Mouse (Mus musculus): Measurements from ENCODE around the gene Wdr47. TPM values are rescaled to one million over a fixed set of nuclear protein-coding genes. Genes with fewer than 3 reads are reported as not detected.

The Wdr47 gene
- total and polyA plus RNA-seq, 3 experiments: 2.5 to 3.8 TPM; not detected in 1

DNA sequence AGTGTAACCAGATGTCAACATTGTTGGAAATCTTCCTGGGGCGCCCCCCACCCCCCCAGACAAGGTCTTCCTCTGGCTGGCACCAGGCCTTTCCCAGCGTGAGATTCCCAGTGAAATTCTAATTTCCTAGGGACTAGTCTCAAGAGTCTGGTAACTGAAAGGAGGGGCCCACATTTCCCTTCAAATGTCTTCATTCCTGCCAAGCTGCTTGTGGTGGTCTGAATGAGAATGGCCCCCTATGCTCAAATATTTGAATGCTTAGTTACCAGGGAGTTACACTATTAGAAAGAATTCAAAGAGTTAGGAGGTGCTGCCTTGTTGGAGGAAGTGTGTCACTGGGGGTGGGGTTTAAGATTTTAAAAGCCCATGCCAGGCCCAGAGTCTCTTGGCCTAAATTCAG is 2.6 kb upstream of the Wdr47 start:
- H3K27ac ChIP-seq (ENCODE audit: control insufficient read depth, low read depth, low read length): no peak overlapping the region
- H3K4me1 ChIP-seq (ENCODE audit: control insufficient read depth in 1 of 2, insufficient read depth in 2 of 2, low read length in 2 of 2): peaks cover 4 to 13% of the 10 kb centered on the region in 2 experiments; a peak in 2 of 4 replicates
- H3K9ac ChIP-seq (ENCODE audit: control insufficient read depth, low read depth, low read length, poor library complexity, severe bottlenecking): no peak overlapping the region
- peak; percentile 34 for DNase-seq (ENCODE audit: low read depth, low spot score)
- H3K79me2 ChIP-seq (ENCODE audit: control insufficient read depth, insufficient read depth, low read length, poor library complexity): peaks cover 2% of the 10 kb centered on the region; the same call in 1 of the 2 replicates
- no peaks in the 10 kb centered on the region for H3K9me3 ChIP-seq (replicated peaks; ENCODE audit: insufficient read depth, low read length)
- no peak overlapping the region for H3K4me3 ChIP-seq (ENCODE audit: control insufficient read depth in 1 of 2, insufficient read depth in 1 of 2, low read depth in 2 of 2, low read length in 2 of 2)
- peaks cover 0 to 6% of the 10 kb centered on the region in 2 experiments; a peak in 2 of 4 replicates for H3K36me3 ChIP-seq (ENCODE audit: control insufficient read depth in 1 of 2, insufficient read depth in 2 of 2, low read length in 2 of 2)
- TF ChIP-seq MAFK (IDR thresholded peaks at IDR 0.05; ENCODE audit: borderline replicate concordance, low read depth, low read length) (no peak), GATA1 (IDR thresholded peaks at IDR 0.05; ENCODE audit: low read depth, low read length) (no peak), USF2 (IDR thresholded peaks at IDR 0.05; ENCODE audit: borderline replicate concordance in 1 of 2, insufficient read depth in 1 of 2, low read depth in 1 of 2, low read length in 2 of 2) (no peak), UBTF (IDR thresholded peaks at IDR 0.05; ENCODE audit: borderline replicate concordance, insufficient read depth, low read depth, low read length) (no peak), GABPA (IDR thresholded peaks at IDR 0.05; ENCODE audit: low read depth, low read length) (no peak), MAZ (IDR thresholded peaks at IDR 0.05; ENCODE audit: low read depth, low read length) (no peak), MYC (IDR thresholded peaks at IDR 0.05; ENCODE audit: low read depth, low read length) (no peak), BHLHE40 (IDR thresholded peaks at IDR 0.05; ENCODE audit: borderline replicate concordance, low read depth, low read length) (no peak), ZMIZ1 (IDR thresholded peaks at IDR 0.05; ENCODE audit: low read depth, low read length) (no peak), USF1 (IDR thresholded peaks at IDR 0.05; ENCODE audit: low read depth, low read length) (no peak), HCFC1 (IDR thresholded peaks at IDR 0.05; ENCODE audit: low read depth, low read length) (no peak), ELF1 (IDR thresholded peaks at IDR 0.05; ENCODE audit: low read depth, low read length) (no peak)
- H3K27me3 ChIP-seq (ENCODE audit: control insufficient read depth in 1 of 2, insufficient read depth in 2 of 2, low read length in 2 of 2): no peaks in the 10 kb centered on the region

- H3K9me3 ChIP-seq (replicated peaks; ENCODE audit: insufficient read depth, low read length): no peaks in the 10 kb centered on the region
- H3K4me3 ChIP-seq (ENCODE audit: control insufficient read depth in 1 of 2, insufficient read depth in 1 of 2, low read depth in 2 of 2, low read length in 2 of 2): peak overlapping the region; percentile 82 to 86
- H3K27ac ChIP-seq (ENCODE audit: control insufficient read depth, low read depth, low read length): peak overlapping the region; percentile 31; the same call in 1 of the 2 replicates
- peaks cover 0 to 3% of the 10 kb centered on the region in 2 experiments; a peak in 2 of 4 replicates for H3K36me3 ChIP-seq (ENCODE audit: control insufficient read depth in 1 of 2, insufficient read depth in 2 of 2, low read length in 2 of 2)
- peaks cover 2 to 6% of the 10 kb centered on the region in 2 experiments; a peak in 1 of 4 replicates for H3K4me1 ChIP-seq (ENCODE audit: control insufficient read depth in 1 of 2, insufficient read depth in 2 of 2, low read length in 2 of 2)
- TF ChIP-seq HCFC1 (IDR thresholded peaks at IDR 0.05; ENCODE audit: low read depth, low read length) (0 out of 2 replicates have a peak, but pooled peaks have one; percentile 20), MXI1 (IDR thresholded peaks at IDR 0.05; ENCODE audit: low read depth, low read length) (peak; percentile 68; the same call in 1 of the 2 replicates), GABPA (IDR thresholded peaks at IDR 0.05; ENCODE audit: low read depth, low read length) (no peak), USF1 (IDR thresholded peaks at IDR 0.05; ENCODE audit: low read depth, low read length) (no peak), SIN3A (IDR thresholded peaks at IDR 0.05; ENCODE audit: low read length) (peak; percentile 14; the same call in 1 of the 2 replicates), POLR2A (IDR thresholded peaks at IDR 0.05; ENCODE audit: control insufficient read depth in 1 of 2, insufficient read depth in 1 of 2, low read depth in 1 of 2, low read length in 2 of 2, poor library complexity in 1 of 2) (peak in 1 of 2 experiments; percentile 3; a peak in 1 of 4 replicates), ZNF384 (IDR thresholded peaks at IDR 0.05; ENCODE audit: low read depth, low read length) (peak; percentile 68)
- H3K27me3 ChIP-seq (ENCODE audit: control insufficient read depth in 1 of 2, insufficient read depth in 2 of 2, low read length in 2 of 2): no peaks in the 10 kb centered on the region
- H3K79me2 ChIP-seq (ENCODE audit: control insufficient read depth, insufficient read depth, low read length, poor library complexity): peaks cover 2% of the 10 kb centered on the region; the same call in 1 of the 2 replicates
- DNase-seq (ENCODE audit: low read depth, low spot score): peak; percentile 44
- peak overlapping the region; percentile 73 for H3K9ac ChIP-seq (ENCODE audit: control insufficient read depth, low read depth, low read length, poor library complexity, severe bottlenecking)
Observed at GRCm38 (mm10) chr3:108591530-108592522, 747 bp downstream of the Wdr47 start.

All from MEL (cell line).